Mouse (Mus musculus) hindbrain, embryonic 11.5 days (tissue): ENCODE data around the gene Mgat4c. TPM values are rescaled to one million over a fixed set of nuclear protein-coding genes. Genes with fewer than 3 reads are reported as not detected.
"Not testable (repeated sequence)": the region's sequence is repeated elsewhere in the genome, so short reads cannot be mapped to it uniquely, and the experiment has no call there.

Source experiments
- ATAC-seq: fragments of 200-750 bp; cut with Nextera tagmentation; 2 replicates; pipeline ENCODE4 v1.8.0; 2017; ENCODE audit warnings: mild to moderate bottlenecking, moderate TSS enrichment, moderate library complexity; ENCODE audit not compliant: low FRiP score
- DNase-seq: peaks from one replicate; pipeline ENCODE4 v3.0.0-alpha.2; 2015; ENCODE audit warnings: low spot score
- H3K27ac ChIP-seq: fragments of 300-500 bp; sonication (generic); 2 replicates; pipeline ENCODE4 v1.5.1; 2014; ENCODE audit warnings: mild to moderate bottlenecking, low read depth, low read length
- H3K27me3 ChIP-seq: fragments of 300-500 bp; sonication (generic); 2 replicates; pipeline ENCODE4 v1.6.1; 2014; ENCODE audit warnings: mild to moderate bottlenecking, low read length, moderate library complexity, mixed read lengths; ENCODE audit not compliant: control insufficient read depth, insufficient read depth
- H3K36me3 ChIP-seq: fragments of 300-500 bp; sonication (generic); 2 replicates; pipeline ENCODE4 v1.6.1; 2014; ENCODE audit warnings: mild to moderate bottlenecking, low read length, moderate library complexity, mixed read lengths; ENCODE audit not compliant: control insufficient read depth, insufficient read depth
- H3K4me1 ChIP-seq: fragments of 300-500 bp; sonication (generic); replicated peaks from 2 replicates; pipeline ENCODE4 v1.6.1; 2014; ENCODE audit warnings: low read length, mixed read lengths; ENCODE audit not compliant: control insufficient read depth, insufficient read depth
- H3K4me2 ChIP-seq: fragments of 300-500 bp; sonication (generic); replicated peaks from 2 replicates; pipeline ENCODE4 v1.6.1; 2014; ENCODE audit warnings: mild to moderate bottlenecking, low read depth, low read length
- H3K4me3 ChIP-seq: fragments of 300-500 bp; sonication (generic); 2 replicates; pipeline ENCODE4 v1.5.1; 2014; ENCODE audit warnings: low read depth, low read length
- H3K9ac ChIP-seq: fragments of 300-500 bp; sonication (generic); 2 replicates; pipeline ENCODE4 v1.6.1; 2014; ENCODE audit warnings: low read depth, low read length
- H3K9me3 ChIP-seq: fragments of 300-500 bp; sonication (generic); 2 replicates; pipeline ENCODE4 v1.6.1; 2016; ENCODE audit warnings: low read length; ENCODE audit not compliant: control insufficient read depth
- WGBS: fragments of 180-500 bp; shearing (Covaris S2); extraction: QIAGEN DNeasy Blood & Tissue Kit; methylation state at CpG from one replicate; pipeline ENCODE4 v1.1.7; 2014; 5-methylcytosine and 5-hydroxymethylcytosine counted together
- polyA plus RNA-seq: library from polyadenylated mRNA; unstranded; fragments of >200 nt; fragmentation: Nextera tagmentation; extraction: Ambion mirVana; gene quantifications from 2 replicates; pipeline ENCODE4 v1.2.1, GENCODE M21; 2014

Gene Mgat4c
- polyA plus RNA-seq, 1 experiment from 2014 or later, result 9.5 TPM

GRCm38 (mm10) chr10:102372111-102372510 lies 690.8 kb downstream of the Mgat4c start:
- ATAC-seq, result no peak

DNA sequence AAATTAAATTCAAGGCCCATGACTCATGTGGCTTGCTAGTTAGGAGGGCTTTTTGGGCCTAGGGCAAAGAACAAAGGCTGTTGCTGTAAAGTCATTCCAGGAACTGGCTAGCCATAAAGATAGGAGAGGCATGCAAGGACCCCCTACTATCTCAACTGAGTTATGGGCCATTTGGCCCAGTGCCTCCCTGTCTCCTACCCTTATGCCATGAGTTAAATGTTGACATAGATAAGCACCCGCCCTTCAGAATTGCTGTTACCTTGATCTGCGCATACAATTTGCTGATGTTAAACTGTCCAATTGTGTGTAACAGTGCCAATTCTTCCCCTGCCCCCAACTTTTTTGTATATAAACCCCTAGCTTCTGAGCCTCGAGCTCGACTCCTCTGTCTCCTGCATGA lies 692.8 kb downstream of the Mgat4c start:
- WGBS, result 96% methylated on average over 4 of the region's 4 CpGs
- no peak overlapping the region for H3K9ac ChIP-seq
- no peak for DNase-seq
- H3K4me2 ChIP-seq, result no peak overlapping the region
- H3K27ac ChIP-seq, result no peak overlapping the region
- no peaks in the 10 kb centered on the region for H3K9me3 ChIP-seq
- H3K4me1 ChIP-seq, result no peaks in the 10 kb centered on the region
- H3K27me3 ChIP-seq, result no peaks in the 10 kb centered on the region
- no peak for ATAC-seq
- H3K36me3 ChIP-seq, result no peaks in the 10 kb centered on the region
- no peak overlapping the region for H3K4me3 ChIP-seq

More at GRCm38 (mm10) chr10:102372111-102372510, 690.8 kb downstream of the Mgat4c start:
- no peak for DNase-seq
- Histone ChIP-seq H3K4me2 (no peak overlapping the region), H3K4me3 (no peak overlapping the region), H3K27me3 (no peaks in the 10 kb centered on the region), H3K27ac (no peak overlapping the region), H3K9me3 (no peaks in the 10 kb centered on the region), H3K4me1 (no peaks in the 10 kb centered on the region), H3K36me3 (no peaks in the 10 kb centered on the region), H3K9ac (no peak overlapping the region)

DNA sequence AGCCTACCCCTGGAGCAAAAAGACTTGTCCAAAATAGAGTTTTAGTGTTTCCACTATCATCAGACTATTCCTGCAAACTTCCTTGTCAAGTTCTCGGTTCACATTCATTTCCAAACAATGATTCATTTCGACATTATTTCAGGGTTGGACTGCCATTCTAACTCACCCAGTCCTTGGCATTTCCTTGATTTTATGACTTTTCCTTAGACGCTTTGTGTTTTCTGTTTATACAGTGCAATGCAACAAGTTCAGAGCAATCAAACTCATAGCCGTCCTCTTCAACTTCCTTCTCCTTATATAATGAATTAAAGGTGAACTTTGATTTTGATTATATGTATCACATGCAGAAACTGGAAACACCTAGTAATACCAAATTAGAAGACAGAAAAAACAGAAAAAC lies 696.1 kb downstream of the Mgat4c start:
- Histone ChIP-seq H3K9me3 (no peaks in the 10 kb centered on the region), H3K4me1 (no peaks in the 10 kb centered on the region), H3K4me3 (no peak overlapping the region), H3K9ac (no peak overlapping the region), H3K27me3 (no peaks in the 10 kb centered on the region), H3K4me2 (no peak overlapping the region), H3K36me3 (no peaks in the 10 kb centered on the region), H3K27ac (no peak overlapping the region)
- ATAC-seq (no peak), DNase-seq (no peak)
- WGBS, result 94% methylated on average over 4 of the region's 4 CpGs

DNA sequence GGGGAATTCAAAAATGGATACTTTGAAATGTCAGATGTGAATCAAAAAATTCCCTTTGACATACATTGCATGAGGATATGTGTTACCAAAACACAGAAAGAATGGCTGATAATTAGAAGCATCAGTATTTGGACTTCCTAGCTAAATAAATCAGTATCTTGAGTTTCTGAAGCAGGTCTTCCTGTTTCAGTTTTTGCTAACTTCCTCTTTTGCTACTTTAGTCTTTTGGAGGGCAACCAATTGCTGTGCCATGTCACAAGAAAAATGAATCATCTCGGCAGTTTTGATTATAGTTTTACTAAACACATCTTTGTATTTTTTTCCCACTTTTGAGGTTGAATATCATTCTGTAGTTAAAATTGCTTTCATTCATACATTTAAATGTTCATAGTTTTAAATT lies 707.9 kb downstream of the Mgat4c start:
- Histone ChIP-seq H3K9me3 (no peaks in the 10 kb centered on the region), H3K9ac (no peak overlapping the region), H3K27ac (no peak overlapping the region), H3K4me3 (no peak overlapping the region), H3K36me3 (no peaks in the 10 kb centered on the region), H3K27me3 (no peaks in the 10 kb centered on the region), H3K4me1 (no peaks in the 10 kb centered on the region), H3K4me2 (no peak overlapping the region)
- WGBS, result 92% methylated on average over 1 of the region's 1 CpGs
- DNase-seq (no peak), ATAC-seq (no peak)

DNA sequence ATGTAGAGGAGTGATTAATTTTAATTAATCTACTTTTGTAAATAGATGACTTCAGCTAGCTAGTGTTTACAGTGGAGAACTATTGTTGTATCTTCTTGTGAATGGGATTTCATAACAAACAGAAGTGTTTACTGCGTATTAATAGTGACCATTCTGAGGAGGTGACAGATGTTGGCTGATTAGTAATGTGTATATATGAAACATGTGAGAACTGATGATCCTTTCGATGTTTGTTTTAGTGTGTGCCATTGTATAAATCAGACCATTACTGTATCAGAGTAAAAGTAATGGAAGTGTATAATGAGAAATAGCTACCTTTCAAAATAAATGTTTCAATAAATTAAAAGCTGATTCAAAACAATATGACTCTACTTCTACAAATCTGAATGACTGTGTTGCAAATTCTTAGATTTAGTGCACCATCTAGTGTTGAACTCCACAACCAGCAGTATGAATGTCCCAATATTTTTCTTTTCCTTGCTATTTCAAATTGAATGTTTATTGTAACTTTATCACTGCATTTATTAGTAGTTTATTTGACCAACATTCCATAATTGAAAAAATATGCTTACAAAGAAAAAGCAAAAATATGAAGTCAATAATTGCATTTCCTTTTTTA lies 736.5 kb downstream of the Mgat4c start:
- H3K4me2 ChIP-seq, result no peak overlapping the region
- no peaks in the 10 kb centered on the region for H3K36me3 ChIP-seq
- WGBS, result 85% methylated on average over 2 of the region's 2 CpGs
- H3K9me3 ChIP-seq, result no peaks in the 10 kb centered on the region
- H3K4me1 ChIP-seq, result no peaks in the 10 kb centered on the region
- DNase-seq (peak; percentile 17), ATAC-seq (no peak)
- H3K27ac ChIP-seq, result no peak overlapping the region
- no peaks in the 10 kb centered on the region for H3K27me3 ChIP-seq
- H3K9ac ChIP-seq, result no peak overlapping the region
- no peak overlapping the region for H3K4me3 ChIP-seq

DNA sequence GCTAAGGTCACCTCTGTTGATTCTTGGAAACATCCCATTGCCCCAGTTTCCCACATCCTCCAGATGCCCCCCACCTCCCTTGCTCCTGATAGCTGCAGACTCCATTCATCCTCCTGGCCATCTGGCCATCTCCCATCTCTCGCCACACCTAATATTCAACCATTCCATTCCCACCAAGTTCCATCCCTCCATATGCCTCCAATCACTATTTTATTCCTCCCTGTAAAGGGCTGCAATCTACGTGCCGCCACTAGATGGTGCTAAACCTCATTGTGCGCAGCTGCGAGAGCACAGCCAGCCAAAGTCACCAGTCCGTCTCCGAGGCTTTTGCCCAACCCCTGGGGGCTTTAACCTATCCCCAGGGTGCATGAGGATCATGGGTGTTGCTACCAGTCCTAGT lies 753.8 kb downstream of the Mgat4c start:
- H3K4me2 ChIP-seq, H3K4me1 ChIP-seq, DNase-seq, H3K36me3 ChIP-seq, H3K9ac ChIP-seq, H3K27me3 ChIP-seq, H3K4me3 ChIP-seq, H3K9me3 ChIP-seq, H3K27ac ChIP-seq: not testable (repeated sequence)
- peak; percentile 83 for ATAC-seq
- WGBS, result 12% methylated on average over 5 of the region's 7 CpGs

- 0 out of 2 replicates have a peak overlapping the region, but pooled peaks have one; percentile 14 for H3K4me2 ChIP-seq
- not testable (repeated sequence) for H3K9ac ChIP-seq, H3K27me3 ChIP-seq, H3K36me3 ChIP-seq, H3K9me3 ChIP-seq, H3K4me3 ChIP-seq, H3K27ac ChIP-seq, DNase-seq, H3K4me1 ChIP-seq
- ATAC-seq, result peak; percentile 51
- WGBS, result 57% methylated on average over 6 of the region's 6 CpGs
Observed at GRCm38 (mm10) chr10:102435467-102435866, 754.2 kb downstream of the Mgat4c start.
